Mouse (Mus musculus): Measurements from ENCODE around the gene Gnpat. TPM values are rescaled to one million over a fixed set of nuclear protein-coding genes. Genes with fewer than 3 reads are reported as not detected.

Gene Gnpat
- total RNA-seq, 2 experiments from 2014 or later, result 146 to 148 TPM

- intact Hi-C loops (cut with DNase I), result no loop called here
- DNase-seq, result no peak
These were observed 67.3 kb downstream of the Gnpat start for GRCm38 (mm10) chr8:124930086-124930485.

DNA sequence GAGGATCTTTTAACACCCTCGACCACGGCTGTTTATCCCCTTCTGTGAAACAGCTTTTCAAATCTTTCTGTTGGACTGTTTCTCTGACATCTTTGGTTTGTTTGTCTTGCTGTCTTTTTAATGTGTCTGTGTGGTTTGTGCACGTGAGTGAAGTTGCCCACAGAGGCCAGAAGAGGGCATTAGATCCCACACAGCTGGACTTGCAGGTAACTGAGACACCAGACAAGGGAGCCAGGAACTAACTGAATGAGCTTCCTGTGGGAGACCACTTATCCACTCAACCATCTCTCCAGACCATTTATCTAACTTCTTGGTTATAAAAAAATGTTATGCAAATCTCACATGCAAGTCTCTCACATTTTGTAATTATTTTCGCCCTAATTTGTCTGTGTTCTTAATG is 67.8 kb downstream of the Gnpat start:
- intact Hi-C loops (cut with DNase I), result no loop called here
- no peak for DNase-seq

- DNase-seq, result no peak
- intact Hi-C loops (cut with DNase I), result no loop called here
These were observed 69.6 kb downstream of the Gnpat start for GRCm38 (mm10) chr8:124932435-124932834.

DNA sequence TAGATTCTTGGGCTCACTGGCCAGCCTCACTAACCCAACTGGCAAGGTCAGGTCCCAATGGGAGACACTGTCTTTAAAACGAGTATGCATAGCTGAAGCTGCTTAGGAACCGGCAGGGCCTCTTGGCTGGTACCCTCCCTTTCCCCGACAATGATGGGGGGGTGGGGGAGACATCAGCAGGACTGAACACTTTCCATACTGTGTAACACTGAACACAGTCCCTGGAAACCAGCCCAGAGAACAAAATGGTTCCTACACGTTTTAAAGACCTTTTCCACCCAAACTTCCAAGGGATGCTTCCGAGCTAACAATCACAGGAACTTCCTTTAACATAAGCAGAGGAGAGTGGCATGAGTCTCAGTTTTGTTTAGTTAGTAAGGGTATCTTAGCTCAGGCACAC is 72.3 kb downstream of the Gnpat start:
- DNase-seq, result no peak
- intact Hi-C loops (cut with DNase I), result no loop called here

- no peak for DNase-seq
- intact Hi-C loops (cut with DNase I), result no loop called here
These were observed 73.9 kb downstream of the Gnpat start for GRCm38 (mm10) chr8:124936699-124937098.

DNA sequence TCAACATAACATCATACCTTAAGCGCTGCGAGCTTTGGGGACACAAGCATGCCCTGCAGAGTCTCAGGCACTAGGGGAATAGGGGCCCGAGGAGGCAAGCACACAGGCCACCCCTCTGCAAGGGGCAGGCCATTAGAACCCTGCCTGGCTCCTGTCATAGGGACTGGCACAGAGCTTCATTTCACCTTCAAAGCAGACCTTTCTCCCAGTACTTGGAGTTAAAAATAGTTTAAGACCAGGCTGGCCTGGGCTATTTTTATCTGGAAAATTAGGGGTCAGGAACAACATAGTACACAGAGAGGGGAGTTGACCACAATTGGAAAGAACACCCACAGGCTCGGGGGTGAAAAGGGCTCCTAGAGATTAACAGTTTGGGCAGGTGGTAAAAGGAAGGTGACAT is 74.5 kb downstream of the Gnpat start:
- DNase-seq, result no peak
- intact Hi-C loops (cut with DNase I), result no loop called here

Other genes starting within 250 kb of the Gnpat start
- 10 to 100 TPM in 1 of 2 experiments, 1 to 10 TPM in 1; 9.9 to 12.1 TPM for gene 2310022B05Rik, start 199.7 kb upstream of the Gnpat start, total RNA-seq (2021)
- 10 to 100 TPM; 15.6 to 18.5 TPM for gene Ttc13, start 141.1 kb upstream of the Gnpat start, total RNA-seq (2021)
- gene Arv1, start 140.9 kb upstream of the Gnpat start, total RNA-seq (2021), result 1 to 10 TPM; 2.2 to 2.9 TPM
- under 1 TPM; 0.37 to 0.64 TPM for gene Fam89a, start 111.2 kb upstream of the Gnpat start, total RNA-seq (2021)
- gene Trim67, start 69.9 kb upstream of the Gnpat start, total RNA-seq (2021), result under 1 TPM; 0.05 to 0.35 TPM
- gene 2810004N23Rik, start 87 bp downstream of the Gnpat start, total RNA-seq (2021), result 10 to 100 TPM; 25.5 to 27.5 TPM
- gene Exoc8, start 34.7 kb downstream of the Gnpat start, total RNA-seq (2021), result 1 to 10 TPM; 6.3 to 8.0 TPM
- 1 to 10 TPM; 5.0 to 6.9 TPM for gene Sprtn, start 34.9 kb downstream of the Gnpat start, total RNA-seq (2021)
- 100 to 1,000 TPM; 140 to 151 TPM for gene Egln1, start 86.3 kb downstream of the Gnpat start, total RNA-seq (2021)
- 10 to 100 TPM; 62.3 to 68.5 TPM for gene Tsnax, start 150.0 kb downstream of the Gnpat start, total RNA-seq (2021)
- under 1 TPM; 0.82 to 0.99 TPM for gene Disc1, start 191.2 kb downstream of the Gnpat start, total RNA-seq (2021)

All from gastrocnemius, postnatal 36 days (tissue).